Mouse (Mus musculus) embryo, embryonic 11 days (tissue): ENCODE data around the gene Mrpl20.

Experiments
- DNase-seq: peaks from one replicate; pipeline ENCODE4 v3.0.0-alpha.2; 2015

Gene Mrpl20

DNA sequence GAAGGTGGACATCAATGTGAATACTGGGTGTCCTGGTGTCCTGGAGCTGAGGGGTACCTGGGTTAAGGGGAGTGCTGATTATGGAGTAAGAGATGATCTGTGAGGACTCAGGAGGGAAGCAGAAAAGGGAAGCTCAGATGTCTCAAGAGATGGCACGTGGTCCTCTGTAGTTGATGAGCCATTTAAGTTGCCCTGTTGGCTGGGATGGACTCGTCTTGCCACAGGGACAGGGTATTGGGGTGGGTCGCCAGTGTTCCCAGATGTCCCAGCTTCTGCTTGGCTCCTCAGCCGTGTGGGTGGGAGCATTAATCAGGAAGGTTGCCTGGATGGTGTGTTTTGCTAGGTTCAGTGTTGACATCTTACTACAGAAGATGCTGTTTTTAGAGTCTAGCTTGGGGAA lies 30.6 kb downstream of the Mrpl20 start:
- no peak for DNase-seq

DNA sequence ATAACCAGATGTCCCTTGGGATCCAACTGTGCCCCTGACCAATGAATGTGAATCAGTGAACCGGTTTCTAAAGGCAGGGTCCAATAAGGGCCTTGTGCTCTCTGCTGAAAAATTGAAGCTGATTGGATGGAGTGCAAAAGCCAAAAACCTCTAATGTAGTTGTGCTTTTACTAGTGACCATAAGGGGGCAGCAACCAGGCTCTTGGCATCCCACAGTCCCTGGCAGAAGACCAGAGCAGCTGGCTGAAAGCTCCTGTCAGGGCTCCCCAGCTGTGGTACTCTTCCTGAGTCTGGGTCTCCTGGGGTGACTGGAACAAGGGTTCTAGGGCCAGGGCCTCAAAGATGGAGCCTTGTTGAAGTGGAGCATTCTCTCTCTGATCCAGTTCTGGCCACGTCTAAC lies 31.2 kb downstream of the Mrpl20 start:
- DNase-seq = peak; percentile 85

DNA sequence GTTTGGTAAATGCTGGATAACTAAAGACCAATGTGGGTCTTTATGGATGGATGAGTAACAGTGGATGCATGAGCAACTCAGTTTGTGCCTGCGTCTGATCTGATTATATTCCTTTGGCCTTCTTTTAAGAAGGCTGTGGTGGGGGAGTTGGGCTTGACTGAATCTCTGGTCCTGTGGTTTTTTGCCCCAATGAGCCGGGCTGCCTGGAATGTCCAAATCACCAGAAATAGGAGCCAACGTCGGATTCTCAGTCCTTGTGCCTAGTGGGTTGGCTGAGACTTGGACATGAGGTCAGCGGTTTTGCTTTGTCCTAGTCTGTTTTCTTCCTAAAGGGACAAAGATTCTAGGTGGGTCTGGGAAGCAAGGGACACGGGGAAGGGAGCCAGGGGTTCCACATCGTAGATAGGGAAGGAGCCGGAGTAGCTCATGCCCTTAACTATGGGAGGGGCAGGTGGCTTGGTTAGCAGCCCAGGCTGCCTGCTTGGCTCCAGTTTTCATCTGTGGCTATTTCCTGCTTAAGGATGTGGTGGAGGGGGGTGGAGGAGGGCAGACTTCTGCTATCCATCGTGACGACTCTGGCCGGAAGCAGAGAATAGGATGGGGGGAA lies 34.8 kb downstream of the Mrpl20 start:
- no peak for DNase-seq

DNA sequence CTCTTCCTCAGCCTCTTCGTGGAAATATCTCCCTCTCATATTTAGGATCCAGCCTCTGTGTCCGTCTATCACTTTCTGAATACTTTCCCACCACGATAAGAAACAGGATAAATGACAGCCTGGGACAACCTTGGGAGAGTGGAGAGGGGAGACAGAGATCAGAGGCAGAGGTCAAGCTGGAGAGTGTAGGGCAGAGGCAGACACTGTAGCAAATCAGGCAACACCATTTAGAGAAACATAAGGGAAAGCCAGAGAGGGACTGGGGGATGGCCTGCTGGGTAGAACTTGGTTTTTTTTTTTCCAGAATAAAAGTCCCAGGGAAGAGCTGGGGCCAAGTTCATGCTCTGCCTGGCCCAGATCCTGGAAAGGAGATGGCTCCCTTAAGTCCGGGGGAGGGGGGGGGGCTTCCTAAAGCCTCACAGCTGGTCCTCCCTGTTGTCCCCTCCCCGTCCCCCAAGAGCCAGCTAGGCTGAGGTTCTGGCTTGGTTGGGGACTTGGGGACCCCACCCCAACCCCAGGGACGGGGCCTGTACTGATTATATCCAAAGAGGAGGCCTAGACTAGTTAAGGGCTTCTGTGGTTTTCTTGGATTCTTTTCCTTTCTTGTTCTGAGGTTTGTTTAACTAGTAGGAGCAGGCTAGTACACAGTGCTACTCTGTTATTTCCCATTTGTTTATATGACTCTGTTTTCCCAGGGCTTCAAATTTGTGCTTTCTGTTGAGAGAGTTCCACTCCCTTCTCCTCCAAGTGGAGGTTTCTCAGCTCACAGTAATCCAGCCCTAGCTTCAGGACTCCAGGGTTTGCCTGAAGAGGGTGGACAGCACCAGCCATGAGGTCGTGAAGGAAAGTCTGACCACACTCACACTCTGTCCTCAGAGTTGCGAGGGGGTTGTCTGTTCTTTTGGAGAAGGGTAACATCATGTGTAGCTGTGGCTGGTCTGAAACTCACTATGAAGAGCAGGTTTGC lies 35.8 kb downstream of the Mrpl20 start:
- DNase-seq = no peak

DNA sequence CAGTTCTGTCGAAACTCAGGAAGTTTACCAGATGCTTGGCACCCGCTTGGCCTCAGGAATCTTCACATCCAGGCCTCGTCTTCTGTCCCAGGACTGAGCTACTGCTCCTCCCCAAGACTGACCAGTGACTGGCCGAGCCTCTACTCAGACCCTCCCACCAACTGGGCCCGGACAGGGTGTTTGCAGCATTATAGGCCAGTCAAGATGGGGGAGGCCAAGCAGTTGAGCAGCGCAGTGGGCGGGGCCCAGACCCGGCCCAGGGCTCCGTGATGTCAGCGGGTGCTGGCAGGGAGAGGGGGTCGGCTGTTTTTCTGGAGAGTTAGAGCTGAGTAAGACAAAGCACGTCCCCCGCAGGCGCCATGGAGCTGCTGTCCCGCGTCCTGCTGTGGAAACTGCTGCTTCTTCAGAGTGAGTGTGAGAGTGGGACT lies 36.8 kb downstream of the Mrpl20 start, which contains the start of gene Mxra8:
Gene Mxra8, plus strand, starts transcription at position 198 of the 428 bp plus-strand sequence.
- DNase-seq = peak; percentile 92

DNA sequence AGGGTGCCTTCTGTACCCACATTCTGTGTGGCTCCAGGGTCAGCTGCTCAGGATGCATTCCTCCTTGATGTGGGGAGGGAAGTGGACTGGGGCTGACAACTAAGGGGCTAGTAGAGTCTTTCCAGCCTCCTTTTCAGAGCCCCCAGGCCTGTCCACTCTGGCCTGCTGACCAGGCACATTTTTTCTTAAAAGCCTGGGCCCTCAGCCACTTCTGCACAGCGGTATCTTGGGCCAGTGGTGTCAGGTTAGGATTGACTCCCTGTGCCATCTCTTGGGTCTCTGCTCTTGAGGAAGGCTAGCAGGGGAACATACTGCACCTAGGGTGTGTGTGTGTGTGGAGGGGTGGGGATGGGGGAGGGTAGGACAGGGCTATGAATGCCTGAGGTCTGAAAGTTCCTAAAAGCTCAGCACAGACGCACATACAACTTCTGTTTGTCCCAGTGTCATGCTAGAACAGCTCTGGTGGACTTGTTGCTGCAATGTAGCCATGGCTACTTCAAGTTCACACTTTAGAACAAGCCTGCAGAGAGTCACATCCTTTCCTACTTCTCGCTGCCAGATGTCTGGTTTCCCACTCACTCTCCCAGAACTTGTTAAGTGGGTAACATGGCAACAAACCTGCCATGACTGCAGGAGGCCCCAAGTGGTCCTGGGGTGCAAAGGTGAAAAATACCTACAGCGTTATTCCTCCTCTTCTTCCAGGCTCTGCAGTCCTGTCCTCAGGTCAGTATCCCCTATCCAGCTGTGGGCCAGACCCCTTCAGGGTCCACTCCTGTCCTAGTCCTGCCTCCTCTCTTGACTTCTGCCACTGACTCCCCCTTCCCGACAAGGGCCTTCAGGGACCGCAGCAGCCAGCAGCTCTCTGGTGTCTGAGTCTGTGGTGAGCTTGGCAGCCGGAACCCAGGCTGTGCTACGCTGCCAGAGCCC lies 37.7 kb downstream of the Mrpl20 start:
- DNase-seq = no peak

DNA sequence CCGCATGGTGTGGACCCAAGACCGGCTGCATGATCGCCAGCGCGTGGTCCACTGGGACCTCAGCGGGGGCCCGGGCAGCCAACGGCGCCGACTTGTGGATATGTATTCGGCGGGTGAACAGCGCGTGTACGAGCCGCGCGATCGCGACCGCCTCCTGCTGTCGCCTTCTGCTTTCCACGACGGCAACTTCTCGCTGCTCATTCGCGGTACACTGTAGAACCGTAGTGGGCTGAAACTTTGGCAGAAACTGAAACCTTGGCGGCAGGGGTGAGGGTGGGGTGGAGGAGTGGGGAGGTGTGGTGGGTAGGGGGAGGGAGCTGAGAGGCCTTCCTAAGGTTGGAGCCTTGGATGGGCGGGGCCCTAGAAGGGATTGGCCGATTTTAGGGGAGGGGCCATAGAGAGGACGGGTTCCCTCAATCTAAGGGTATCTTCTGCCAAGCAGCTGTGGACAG lies 38.4 kb downstream of the Mrpl20 start:
- DNase-seq = peak; percentile 78

DNA sequence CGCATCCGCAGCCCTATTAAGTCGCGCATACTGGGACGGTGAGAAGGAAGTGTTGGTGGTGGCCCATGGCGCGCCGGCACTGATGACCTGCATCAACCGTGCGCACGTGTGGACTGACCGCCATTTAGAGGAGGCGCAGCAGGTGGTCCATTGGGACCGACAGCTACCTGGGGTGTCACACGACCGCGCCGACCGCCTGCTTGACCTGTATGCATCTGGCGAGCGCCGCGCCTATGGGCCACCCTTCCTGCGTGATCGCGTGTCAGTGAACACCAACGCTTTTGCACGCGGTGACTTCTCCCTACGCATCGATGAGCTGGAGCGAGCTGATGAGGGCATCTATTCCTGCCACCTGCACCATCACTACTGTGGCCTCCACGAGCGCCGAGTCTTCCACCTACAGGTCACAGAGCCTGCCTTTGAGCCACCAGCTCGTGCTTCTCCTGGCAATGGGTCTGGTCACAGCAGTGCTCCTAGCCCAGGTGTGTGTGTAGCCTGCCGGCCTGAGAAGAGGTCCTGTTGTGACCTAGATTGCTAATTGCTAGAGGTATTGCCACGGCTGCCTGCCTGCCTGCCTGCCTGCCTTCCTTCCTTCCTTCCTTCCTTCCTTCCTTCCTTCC lies 39.1 kb downstream of the Mrpl20 start:
- DNase-seq = no peak

DNA sequence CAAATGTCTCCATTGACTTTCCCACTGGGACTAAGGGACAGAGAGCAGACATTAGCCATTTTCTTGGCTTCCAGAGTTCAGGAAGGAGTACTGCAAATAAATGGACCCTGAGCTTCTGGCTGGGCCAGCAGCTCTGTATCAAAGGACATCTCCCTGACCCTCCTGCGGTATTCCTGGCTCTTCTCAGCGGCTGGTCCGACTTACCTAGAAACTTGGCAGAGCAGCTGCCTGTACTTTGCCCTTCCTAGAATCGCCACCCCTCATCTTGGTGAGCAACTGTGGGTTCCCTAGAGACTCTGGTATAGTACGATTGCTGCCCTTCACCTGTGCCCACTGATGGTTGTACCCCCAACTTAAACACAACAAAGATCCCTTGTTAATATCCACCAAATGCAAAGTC lies 40.6 kb downstream of the Mrpl20 start:
- DNase-seq = no peak

DNA sequence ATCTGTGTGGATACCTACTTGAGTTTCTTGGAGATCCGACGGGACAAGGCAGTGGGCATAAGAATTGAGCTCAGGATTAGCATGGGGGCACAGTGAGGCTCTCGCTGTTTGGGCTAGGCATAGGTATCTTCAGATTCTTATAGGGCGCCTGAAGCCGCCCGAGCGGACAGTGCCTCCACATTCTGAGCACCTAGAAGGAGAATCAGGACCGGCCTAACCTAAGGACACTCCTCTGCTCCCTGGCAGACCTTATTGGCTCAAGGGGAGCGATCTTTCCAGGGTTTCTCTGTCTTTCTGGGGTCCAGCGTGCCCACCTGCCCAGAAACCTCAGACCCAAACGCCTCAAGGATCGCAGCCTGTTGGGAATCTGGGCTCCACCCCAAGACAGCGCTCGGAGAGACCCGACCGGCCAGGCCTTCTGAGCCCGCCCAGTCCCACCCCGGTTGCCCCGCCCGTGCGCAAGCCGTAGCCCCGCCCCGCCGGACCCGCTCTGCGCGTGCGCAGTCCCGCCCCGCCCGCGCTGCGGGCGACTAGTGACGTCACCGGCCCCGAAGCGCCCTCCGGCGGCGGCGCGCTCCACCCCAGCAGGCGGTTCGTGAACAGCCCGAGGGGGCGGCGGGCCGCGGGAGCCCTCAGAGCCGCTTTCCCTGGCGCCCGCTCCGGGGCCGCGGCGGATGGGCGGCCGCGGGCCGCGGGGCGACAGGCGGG lies 44.3 kb downstream of the Mrpl20 start, which contains the start of gene Dvl1:
Gene Dvl1, plus strand, starts transcription at position 532 of the 708 bp plus-strand sequence.
- DNase-seq = peak; percentile 93

DNA sequence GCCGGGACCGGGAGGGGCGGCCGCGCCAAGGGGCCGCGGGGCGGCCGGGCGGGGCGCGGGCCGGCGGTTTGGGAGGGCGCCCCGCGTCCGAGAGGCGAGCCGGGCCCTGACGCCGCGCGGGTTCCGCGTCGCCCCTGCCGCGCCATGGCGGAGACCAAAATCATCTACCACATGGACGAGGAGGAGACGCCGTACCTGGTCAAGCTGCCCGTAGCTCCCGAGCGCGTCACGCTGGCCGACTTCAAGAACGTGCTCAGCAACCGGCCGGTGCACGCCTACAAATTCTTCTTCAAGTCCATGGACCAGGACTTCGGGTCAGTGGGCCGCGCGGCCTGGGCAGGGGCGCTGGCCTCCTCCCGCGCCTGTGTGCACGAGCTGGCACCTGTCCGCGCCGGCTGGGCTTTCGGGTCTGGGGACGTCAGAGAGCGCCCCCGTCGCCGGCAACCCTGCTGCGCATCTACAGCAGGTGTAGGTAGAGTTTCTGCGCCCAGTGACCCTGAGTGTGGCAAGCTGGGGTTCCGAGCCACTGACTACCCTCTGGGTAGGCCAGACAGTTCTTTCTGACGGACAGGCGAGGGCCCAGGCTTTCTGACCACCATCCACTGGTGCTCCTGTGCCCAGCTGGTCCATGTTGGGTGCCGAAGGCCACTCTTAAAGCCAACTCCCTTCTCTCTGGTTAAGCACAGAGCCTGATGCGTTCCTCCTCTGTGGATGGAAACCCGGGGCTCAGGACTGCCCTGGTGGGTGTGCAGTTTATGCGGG lies 45.1 kb downstream of the Mrpl20 start:
- peak; percentile 55 for DNase-seq

DNA sequence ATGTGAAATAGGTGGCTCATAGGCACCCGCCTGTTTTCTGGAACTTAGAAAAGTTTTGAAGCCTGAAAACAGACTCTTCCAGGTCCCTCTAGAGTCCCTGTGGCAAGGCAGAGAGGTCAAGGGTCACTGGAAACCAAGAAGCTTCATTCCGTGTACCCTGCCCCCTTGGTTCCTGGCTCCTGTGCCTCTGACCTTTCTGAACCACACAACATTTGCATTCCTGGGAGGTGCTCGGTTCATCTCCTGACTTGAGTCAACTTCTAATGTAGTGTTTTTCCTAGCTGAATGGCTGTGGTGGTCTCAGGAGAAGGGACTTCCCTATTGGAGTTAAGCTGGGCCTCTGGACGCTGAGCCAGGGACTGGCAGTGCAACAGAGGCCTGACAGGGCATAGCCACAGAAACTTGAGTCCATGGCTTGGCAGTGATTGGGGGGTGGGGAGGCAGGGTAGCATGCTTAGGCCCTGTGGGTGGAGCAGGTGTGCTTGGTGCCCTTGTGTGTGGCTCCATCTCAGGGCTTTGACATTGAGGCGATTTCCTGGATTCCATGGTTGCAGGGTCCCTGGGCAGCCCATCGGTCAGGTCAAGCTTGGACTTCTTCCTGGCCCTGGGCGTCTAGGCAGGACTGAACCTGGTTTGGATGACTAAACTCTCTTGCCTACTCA lies 45.9 kb downstream of the Mrpl20 start:
- no peak for DNase-seq

DNA sequence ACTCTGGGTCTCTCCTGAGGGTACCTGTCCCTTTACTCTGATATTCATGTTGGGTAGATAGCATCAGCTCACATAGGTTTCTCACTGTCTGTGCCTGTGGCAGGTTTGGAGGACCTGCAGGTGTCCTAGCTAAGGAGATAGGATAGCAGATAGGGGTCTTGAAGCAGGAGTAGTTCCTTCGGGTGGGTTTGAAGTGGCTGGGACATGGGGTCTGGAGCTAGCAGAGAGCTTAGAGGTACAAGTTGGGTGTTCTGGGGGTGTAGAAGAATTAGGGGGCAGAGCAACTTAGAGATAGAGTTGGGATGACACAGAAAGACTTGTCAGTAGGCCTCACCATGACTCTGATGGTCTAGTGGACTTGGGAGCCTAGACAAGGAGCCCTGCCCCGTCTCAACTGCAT lies 46.7 kb downstream of the Mrpl20 start:
- no peak for DNase-seq

DNA sequence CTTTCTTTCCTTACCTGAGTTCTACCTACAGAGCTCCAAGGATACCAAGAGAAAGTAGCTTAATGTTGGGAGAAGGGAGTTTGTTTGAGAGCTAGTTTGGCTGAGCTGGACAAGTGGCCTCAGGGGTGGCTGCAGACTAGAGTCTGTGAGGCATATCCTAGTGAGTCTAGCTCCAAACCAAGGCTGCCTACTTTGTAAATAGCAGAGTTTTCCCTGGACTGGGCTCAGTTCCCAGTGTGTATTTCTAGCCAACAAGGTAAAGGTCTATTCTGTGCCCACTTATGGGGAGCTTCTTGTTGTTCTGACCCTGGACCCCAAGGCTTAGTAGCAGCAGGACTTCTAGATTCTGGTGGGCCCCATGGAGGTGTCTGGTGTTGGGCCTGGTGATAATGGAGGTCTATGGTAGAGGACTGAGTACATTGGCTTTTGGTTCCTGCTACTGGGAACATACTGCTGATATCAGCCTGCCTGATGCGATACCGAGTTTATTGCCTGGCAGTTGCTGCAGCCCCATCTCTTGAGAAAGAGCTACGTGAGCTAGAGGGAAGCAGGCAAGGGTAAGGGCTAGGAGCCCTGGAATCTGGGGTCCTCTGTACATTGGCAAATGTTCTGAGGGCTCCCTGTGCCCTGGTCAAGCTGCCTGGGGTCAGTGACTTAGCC lies 47.2 kb downstream of the Mrpl20 start:
- no peak for DNase-seq

DNA sequence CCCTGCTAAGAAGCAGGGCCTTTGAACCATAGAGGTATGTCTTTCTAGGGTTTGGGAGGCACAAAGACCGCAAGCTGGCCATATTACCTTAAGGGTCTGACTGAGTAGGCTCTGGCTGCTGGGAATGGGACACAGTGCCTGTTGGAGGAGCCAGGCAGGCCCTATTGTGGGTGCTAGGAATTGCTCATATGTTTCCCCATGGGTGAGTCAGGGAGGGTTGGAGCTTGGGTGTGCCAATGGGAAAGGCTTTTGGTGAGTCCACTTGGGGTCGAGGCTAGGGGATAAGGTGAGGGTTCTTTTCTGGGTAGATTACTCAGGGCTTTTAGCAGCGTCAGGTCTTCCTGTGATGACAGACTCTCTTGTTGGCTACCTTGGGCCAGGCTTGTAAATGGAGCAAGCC lies 48.7 kb downstream of the Mrpl20 start:
- no peak for DNase-seq

DNA sequence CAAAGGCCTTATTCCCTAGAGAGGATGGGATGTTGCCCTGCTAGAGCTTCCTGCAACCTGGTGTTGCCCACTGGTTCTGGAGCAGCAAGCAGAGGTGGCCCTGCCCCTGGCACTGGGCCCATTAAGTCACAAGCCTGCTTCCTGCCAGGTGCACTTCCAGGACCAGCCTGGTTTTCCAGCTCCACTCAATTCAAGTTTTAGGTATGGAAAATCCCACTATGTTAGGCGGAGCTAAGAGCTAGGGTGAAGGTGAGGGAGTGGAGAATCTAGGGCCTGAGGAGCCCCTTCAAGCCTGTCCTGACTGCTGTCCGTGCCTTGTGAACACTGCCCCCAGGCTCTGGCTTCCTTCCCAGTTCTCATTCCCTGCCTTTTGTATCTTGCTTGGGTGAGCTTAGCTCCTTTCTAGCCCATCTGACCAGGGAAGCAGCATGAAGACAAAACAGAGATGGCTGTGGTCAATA lies 49.3 kb downstream of the Mrpl20 start:
- DNase-seq = no peak

DNA sequence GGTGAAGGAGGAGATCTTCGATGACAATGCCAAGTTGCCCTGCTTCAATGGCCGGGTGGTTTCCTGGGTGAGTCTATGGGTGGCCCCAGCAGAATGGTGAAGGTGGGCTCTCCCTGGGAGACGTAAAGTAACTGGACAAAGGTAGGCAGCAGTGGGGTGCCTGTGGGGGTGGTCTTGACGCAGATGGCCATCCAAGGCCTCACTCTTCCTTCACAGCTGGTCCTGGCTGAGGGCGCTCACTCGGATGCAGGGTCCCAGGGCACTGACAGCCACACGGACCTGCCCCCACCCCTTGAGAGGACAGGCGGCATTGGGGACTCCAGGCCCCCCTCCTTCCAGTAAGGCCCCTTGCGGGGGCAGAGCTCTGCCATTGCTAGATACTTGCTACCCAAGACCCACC lies 50.7 kb downstream of the Mrpl20 start:
- DNase-seq = no peak

DNA sequence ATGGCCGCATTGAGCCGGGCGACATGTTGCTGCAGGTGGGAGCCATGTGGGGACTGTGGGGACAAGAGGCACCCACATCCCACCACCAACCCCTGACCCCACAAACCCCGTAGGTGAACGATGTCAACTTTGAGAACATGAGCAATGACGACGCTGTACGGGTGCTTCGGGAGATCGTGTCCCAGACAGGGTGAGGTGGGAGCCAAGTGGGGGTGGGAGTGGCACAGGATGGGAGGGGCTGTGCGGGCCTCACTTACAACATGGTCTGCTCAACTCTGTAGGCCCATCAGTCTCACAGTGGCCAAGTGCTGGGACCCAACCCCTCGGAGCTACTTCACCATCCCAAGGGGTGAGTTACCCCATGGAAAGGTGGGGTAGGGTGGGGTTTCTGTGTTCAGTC lies 52.3 kb downstream of the Mrpl20 start:
- no peak for DNase-seq

DNA sequence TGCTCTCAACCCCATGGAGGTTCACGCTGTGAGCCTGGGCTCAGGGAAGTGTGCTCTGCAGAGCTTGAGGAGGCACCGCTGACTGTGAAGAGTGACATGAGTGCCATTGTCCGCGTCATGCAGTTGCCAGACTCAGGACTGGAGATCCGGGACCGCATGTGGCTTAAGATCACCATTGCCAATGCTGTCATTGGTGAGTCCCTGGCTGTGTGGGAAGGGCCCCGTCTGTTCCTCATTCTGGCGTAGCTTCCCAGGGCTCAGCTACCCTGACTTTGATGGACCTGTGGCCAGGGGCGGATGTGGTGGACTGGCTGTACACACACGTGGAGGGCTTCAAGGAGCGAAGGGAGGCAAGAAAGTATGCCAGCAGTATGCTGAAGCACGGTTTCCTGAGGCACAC lies 53.4 kb downstream of the Mrpl20 start:
- DNase-seq = no peak

DNA sequence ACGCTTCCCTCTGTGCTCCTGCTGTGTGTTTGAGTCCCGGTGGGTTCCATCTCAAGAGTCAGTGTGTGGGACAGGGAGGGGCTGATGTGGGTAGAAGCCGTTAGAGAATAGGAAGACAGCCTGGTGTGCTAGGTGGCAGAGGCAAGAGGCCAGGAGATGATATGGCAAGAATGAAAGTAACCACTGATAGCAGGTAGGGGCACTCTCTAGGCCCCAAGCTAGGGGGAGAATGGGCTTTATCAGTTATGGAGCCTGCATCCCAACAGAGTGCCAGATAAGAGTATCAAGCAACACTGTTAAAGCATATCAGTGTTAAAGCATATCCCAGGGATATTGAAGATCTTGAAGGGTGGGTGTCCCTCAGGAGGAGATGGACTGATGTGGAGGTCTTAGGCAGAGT lies 54.2 kb downstream of the Mrpl20 start:
- DNase-seq = no peak
